Mouse (Mus musculus): ENCODE data around the gene Yod1.

- TF ChIP-seq EP300 (IDR thresholded peaks at IDR 0.05; ENCODE audit: low read depth) = no peak
- no peak for TF ChIP-seq CTCF (IDR thresholded peaks at IDR 0.05; ENCODE audit: low read depth)
Observed at GRCm38 (mm10) chr1:130738551-130739106, 21.5 kb downstream of the Yod1 start.

Measured in liver, embryonic 14.5 days (tissue).